Mouse (Mus musculus): ENCODE measurements around the gene H2-DMb1.
"Not testable (repeated sequence)": the region's sequence is repeated elsewhere in the genome, so short reads cannot be mapped to it uniquely, and the experiment has no call there.

H2-DMb1 gene

DNA sequence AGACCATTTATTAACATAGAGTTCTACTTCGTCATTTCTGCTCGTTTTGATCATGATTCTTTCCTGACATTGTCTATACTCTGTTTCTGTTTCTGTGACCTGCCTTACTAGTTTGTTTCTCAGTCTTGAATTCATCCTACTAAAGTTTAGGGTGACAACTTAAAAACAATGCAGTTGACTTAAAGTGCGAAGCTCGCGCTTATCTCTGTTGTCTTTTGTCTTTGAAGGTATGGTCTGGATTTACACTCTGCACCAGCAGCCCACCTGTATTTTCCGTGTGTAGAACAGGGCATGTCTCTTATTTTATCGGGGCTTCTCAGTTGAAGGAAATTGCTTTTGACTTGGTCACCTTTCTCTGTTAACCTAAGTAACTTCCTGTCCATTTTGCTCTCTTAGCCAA, 29.8 kb upstream of the H2-DMb1 start:
- DNase-seq, result no peak

DNA sequence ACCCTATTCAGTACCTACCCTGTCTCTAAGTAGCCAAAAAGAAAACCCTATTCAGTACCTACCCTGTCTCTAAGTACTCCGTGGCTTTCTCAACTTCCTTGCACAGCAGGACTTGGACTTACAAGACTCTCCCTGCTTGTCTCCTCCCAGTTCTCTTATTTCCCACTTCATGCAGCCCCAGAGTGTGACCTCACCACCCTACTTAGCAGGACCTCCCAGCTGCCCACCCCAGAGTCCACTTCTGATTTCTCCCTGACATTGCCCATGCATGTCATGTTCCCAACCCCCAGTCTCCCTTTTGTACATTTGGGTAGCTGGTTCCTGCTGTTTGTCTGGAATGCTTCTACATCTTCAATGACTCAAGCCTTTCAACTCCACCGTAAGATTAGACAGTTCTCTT, 29.4 kb upstream of the H2-DMb1 start:
- no peak for DNase-seq

DNA sequence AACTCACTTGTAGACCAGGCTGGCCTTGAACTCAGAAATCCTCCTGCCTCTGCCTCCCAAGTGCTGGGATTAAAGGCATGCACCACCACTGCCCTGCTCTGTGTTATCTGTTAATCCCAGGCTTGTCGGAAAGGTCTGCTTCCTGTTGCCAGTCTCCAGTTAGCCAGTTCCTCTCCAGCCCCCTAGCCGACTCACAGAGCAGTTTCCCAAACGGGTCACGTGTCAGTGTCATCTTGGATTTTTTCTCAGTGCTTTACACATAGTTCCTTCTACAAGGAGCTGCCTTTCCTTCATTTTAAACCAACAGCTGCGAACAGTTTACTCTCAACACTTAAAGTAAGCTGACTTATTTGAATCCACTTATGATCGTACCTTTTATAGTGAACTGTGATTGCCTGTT, 28.2 kb upstream of the H2-DMb1 start:
- DNase-seq, result no peak

DNA sequence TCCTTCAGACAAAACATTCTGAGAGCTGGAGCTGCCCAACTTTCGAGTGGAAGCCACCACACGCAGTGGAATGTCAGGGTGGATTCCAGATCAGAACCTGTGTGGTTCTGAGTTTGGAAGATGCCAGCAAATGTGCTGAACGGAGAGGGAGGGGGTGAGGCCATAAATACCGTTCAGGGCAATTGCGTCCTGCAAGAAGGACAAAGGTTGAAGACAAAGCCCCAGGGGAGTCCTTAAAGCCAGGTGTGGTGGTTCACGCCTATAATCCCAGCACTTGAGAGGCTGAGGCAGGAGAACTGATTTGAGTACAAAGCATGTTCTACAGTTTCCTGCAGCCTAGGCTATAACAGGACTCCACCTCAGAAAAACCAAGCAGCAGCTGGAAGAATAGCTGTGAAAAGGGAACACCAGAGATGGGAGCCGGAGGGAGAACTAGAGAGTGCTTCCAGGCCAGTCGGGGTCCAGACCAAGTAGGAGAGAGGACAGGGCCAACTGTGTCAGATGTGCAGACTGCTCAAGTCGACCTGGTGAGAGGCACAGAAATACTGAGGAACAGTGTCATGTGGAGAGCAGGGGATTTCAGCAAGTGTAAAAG, 25.9 kb upstream of the H2-DMb1 start:
- DNase-seq, result no peak

DNA sequence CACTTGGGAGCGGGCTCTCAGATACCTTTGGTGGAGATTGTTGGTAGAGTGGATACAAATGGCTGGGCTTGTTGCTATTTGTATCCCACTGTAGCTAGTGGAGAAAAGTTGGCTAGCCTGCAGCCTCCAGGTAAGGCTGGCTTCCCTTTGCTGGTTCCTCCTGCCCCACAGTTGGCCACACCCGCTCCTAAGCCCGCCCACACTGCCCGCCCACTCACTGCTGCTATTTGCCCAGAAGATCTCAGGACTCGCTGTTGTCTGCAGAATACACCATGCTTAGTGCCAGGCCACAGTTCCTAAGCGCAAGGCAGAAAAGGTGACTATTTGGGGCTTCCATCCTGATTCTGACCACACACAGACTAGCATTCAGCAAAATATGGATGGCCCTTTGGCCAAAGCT, 25.4 kb upstream of the H2-DMb1 start:
- DNase-seq, result no peak

DNA sequence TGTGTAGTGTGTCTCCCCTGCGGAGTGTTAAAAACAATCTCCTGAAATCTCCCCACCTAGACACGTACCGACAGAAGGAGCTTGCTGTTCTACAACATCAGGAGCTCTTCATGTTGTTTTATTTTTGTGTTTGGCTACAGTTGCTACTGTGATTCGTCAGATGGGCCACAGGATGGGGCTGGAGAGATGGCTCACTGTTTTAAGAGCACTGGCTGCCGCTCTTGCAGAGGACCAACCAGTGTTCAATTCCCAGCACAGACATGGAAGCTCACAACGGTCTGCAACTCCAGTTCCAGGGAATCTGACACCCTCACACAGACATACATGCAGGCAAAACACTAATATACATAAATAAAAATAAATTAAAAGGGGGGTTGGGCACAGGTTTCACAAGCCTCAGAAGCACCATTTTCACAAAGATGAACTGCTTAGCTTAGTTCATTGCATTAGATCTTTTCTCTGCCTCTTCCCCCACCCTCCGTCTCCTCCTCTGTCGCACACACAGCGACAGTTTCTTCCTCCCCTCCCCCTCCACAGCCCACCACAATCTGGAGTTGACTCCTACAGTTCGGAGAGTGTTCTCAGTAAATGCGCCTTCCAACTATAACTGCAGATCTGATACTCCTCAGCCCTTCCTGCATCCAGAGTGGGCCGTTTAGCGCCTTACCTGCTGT, 24.5 kb upstream of the H2-DMb1 start:
- DNase-seq, result peak; percentile 67

DNA sequence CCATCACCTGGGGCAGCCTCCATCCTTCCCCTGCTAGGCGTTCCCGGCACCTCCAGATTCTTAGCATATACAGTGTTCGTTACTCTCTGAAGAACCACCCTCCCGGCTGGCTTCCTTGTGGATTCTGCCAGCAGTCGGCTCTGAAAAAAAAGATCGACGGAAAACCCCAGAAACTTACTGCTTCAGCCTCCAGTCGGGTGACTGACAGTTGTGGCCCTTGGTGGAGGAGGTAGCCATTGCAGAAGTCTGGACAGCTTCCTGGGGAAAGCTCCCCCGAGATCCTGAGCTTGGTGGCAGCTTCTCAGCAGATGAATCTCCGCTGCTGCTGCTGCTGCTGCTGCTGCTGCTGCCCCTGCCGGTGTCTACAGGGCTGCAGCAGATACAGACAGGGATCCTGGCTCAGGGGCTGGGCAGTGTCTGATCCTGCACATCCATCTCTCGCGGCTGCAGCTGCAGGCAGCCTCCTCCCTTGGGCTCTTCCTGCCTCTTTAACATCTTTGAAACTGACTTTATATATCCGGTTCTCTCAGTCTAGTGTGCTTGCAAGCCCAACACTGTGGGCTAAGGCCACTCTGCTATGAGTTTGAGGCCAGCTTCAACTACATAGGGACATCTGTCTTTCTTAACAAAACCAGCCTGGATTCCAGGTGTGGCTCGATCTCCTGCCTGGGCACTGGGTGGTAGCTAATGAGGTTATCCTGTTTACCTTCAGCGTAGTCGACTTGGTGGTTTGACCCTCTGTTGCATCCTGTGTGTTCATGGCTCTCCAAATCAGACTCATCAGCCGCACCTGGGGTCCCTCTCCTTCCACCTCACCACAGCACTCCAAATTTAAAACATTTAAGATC, 23.7 kb upstream of the H2-DMb1 start:
- peak; percentile 46 for DNase-seq

DNA sequence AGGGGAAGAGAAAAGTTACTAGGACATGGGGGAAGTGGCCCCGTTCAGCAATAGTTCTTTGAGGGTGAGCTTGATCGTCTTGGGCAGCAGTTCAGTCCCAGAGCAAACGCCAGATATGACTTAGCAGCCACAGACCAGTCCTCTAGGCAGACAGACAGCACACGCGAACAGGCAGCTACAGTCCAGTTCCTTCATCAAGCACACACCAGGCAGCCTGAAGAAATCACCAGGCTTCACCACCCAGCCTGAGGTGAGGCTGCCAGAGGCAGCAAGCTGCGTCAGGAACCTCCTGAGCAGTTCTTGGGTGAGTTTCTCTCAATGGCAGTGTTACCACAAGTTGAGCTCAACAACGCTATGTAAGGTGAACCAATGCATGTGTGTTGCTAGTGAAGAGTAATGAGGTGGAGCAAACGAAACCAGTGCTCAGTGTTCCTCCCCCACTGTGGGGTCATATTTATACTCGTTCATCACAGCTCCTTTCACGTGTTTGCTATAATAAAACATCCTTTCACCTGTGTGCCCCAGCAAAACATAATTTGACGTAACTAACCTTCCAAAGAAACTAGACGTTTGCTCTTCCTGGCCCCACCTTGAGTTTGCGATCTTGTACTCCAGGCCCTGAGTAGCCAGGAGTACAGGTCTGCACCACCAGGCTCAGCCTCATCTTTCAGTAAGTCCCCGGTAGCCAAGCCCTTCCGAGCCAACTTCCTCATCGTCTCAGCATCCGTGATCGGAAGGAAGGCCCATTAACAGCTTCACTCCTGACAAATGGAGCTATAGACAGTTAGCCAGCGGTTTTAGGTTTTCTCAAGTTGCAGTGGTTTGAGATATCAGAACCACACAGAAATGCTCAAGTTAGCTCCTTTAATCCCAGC, 22.6 kb upstream of the H2-DMb1 start:
- no peak for DNase-seq

DNA sequence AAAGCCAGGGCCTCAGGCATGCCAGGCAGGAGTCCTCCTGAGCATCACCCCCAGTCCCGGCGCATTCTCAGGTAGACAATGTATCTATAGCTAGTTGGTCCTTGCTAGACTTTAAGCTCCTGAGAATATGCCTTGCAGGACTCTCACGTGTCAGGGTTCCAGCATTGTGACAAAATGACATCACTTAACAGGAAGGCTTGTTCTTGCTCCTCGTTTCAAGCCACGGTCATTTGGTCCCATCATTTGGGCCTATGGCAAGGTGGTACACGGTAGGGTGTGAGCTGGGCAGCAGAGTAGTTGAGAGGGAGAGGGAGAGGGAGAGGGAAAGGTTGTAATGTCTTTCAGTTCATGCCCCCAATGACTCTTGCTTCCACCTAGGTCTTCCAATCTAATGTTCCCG, 21.0 kb upstream of the H2-DMb1 start:
- no peak for DNase-seq

DNA sequence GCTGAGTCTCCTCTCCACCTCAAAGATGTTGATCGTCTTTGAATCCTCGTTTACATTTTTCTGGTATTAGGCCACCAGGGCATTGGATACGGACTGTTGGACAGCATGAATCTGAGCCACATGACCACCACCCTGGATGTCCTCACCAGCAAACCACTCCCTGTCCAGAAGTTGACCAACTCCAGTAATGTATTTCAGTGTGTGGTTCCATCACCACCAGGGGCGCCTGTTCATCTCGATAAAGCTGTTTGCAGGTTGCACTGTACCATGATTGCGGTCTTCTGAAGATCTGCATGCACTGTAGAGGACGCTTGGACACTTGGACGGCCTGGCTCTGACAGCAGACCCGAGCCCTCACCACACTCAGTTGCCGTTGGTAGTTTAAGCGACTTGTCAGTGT, 19.6 kb upstream of the H2-DMb1 start:
- DNase-seq, result no peak

DNA sequence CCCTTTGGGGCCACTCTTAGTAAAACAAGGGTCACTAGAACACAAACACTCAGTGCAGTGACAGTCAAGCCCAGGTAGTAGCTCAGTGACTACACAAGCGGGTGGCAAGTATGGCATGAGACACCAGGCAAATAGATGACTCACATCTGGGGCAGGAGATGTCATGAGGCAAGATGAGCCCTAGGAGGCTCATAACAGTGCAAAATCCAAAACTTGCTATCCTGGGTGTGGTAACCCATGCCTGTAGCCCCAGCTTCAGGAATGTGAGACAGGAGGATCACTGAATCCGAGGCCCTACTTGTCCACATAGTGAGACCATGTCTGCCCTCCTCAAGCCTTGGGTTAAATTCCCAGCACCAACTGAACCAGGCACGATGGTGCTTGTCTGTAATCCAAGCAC, 18.4 kb upstream of the H2-DMb1 start:
- no peak for DNase-seq

DNA sequence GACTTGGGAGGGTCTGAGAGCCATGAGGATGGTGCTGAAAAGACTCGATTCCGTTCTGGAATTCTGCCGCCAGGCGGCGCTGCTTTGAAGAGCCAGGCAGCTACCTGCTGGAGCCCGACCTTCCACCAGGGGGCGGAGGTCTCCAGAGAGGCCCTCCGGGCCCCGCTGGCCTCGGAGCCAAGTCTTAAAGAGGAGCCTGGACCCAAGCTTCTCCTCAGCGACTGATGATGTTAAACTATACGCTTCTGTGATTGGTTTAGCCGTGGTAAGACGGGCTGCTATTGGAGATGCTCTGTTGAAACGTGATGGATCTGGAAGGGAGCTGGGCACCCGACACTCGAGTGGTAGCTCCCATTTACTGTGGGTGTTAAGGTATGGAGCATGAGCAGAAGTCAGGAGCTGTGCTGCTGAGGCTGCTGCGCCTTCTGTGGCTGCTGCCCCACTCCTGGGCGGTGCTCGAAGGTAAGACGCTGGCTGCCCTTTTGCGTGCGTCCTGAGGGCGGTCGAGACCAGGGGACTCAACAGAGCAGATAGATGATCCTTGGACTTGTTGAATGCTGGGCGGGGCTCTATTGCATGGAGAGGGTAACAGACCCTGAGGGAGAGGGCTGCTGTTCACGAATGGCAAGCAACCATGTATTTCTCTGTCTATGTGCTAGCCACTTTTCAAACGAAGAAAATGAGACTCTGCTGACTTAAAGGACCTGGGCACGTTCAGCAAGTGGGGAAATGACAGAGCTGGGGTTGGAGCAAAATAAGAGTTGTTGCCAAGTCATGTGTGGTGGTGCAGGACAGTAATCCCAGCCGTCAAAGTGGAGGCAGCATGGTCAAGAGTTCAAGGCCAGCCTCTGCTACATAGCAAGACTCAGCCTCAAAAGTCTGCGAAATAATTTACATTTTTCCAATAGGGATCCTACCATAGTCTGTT, 17.3 kb upstream of the H2-DMb1 start:
- peak; percentile 98 for DNase-seq

DNA sequence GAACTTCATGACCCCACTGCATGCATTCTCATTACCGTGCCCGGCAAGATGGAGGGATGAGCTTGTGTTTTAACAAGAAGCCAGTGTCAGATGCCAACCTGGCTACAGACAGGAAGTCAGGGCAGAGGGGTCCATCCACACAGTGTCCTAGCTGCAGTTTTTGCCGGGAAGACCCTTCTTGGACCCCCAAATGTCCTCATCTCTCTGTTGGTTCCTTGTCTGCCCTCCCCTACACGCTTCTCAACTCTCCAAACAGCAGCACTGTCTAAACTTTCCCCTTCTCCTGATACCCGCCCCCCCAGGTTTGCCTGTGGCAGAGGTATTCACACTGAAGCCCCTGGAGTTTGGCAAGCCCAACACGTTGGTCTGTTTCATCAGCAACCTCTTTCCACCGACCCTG, 15.3 kb upstream of the H2-DMb1 start:
- DNase-seq, result no peak

DNA sequence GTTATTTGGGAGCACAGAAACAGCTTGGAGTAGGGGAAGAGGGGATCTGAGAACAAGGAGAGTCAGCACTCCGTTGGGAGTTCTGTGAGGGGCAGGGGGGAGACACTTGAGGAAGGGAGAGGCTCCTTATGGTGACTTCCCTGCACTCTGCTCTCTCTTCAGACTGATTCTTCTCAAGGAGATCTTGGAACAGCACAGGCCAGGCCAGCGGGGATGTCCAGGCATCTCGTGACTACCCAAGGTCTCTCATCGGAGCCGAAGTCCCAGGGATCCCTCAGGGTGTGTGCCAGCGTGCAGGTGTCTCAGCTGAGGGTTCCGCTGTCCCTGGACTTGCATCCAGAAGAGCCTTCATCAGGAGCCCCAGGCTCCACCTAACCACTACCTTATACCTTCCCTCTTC, 14.2 kb upstream of the H2-DMb1 start:
- DNase-seq, result no peak

DNA sequence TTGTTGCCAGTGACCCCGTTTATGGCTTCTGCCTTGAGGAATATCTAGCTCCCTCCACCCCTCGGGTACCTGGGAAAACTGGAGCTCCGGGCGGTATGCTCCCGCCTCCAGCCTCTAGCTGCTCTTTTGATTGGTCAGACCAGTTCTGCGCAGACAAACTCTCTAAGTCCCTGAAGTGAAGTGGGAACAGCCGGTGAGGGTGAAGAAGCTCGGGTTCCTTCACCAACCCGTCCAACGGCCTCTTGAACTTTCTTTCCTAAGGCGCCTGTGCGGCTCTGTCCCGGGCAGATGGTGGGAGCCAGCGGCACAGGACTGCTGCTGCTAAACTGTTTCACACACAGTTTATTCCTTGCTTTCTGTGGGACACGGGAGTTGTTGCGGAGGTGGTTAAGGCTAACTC, 13.5 kb upstream of the H2-DMb1 start:
- DNase-seq, result no peak

DNA sequence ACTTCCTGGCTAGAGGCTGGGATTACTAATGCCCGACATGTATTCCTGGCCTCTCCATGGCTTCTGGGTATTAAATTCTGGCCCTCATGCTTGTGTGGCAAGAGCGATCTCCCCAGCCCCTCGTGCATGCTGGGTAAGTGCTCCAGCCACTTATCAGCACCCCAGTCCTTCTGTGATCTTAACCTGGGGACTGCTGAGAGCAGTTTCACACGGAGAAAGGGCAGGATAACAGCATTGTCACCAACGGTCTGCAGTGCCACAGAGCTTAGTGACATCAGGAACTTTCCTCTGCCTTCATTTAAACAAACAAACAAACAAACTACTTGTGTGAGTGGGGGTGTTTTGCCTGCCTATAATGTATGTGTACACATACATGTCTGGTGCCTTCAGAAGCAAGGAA, 12.6 kb upstream of the H2-DMb1 start:
- no peak for DNase-seq

DNA sequence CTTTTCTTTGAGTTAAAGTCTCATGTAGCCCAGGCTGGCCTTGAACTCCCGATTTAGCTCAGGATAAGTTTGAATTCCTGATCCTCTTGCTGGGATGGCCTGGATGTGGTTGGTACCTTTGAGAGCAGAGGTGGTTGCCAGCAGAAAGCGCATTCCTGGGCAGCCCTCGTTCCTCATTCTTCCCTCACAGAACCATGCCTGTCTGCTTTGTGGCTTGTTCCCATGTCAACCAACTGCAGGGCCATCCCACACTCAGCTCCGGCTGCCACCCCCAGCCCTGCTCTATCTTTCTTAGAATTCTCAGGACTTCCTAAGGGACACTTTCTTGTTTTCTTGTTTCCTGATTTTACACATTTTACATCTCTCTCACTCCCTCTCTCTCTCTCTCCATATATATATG, 11.4 kb upstream of the H2-DMb1 start:
- peak; percentile 50 for DNase-seq

DNA sequence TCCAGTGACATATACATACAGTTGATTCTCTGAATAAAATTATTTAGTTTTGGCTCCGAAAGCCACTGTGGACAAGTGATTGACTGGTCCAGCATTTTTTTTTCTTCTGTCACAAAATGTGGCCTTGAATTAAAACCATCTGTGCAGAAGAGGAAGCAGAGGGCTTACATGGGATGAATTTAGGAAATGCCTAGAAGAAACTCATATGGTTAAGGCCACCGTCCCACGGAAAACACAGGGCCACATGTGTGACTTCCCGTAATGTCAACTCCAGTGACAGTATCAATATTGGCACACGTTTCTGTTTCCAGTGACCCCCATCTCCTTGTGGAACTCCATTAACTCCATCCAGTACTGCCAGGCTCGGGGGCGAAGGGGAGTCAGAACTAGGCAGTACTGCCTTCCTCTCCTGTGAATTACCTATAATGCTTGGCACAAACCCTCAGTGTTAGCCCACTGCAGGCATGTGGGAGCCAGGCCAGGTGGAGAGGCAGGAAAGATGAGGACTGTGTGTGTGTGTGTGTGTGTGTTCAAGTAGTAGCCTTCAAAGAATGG, 10.3 kb upstream of the H2-DMb1 start:
- DNase-seq, result no peak

DNA sequence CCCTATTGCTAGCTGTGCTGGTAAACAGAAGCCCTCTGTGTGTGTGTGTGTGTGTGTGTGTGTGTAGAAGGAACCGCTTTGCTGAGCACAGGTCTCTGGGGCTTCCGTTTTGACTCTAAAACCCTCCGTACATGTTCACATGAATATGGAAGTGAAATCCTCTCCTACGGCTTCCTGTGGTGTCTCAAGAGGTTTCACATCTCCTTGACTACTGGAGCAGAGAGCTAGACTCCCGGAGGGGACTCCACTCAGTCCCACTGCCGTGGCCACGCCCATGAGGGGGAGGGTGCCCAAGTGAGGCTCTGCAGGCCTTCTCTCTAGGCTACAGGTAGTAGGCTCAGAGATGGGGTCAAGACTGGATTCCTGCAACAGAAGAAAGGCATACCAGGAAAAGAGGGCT, 9.8 kb upstream of the H2-DMb1 start, which contains the start of gene H2-DMb2:
Gene H2-DMb2 (plus strand): TSS at position 275 of the 400 bp plus-strand sequence.
- no peak for DNase-seq

DNA sequence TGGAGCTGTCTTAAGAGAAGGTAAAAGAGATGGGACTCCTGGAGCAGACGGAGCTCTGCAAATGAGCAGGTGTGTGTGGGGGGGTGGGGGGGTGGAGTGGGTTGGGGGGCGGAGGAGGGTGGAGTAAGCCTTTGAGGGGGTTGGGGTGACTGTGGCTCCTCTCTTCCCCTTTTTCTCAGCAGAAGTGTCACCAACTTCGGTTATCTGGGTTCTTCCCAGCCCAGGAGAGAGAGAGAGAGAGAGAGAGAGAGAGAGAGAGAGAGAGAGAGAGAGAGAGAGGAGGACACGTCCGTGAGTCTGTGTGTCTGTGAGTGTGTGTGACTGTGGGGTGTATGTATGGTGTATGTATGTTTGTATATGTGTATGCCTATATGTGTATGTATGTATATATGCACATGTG, 9.4 kb upstream of the H2-DMb1 start:
- DNase-seq, result no peak

DNA sequence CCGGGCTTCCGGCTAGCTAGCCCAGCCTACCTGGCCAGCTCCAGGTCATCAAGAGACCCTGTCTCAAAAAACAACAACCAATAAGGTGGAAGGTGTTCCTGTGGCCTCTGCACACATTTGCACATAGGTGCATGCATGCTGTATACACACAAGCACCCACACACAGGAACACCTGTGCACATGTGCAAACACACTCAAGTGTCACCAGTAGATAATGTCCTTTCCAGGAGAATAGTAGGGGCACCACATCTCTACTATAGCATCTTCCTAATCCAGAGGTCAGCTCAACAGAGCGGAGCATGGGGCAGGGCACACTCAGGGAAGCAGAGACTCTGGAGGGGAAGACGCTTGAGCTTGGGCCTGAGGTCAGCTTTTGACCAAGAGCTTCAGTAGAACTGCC, 8.7 kb upstream of the H2-DMb1 start:
- DNase-seq, result not testable (repeated sequence)

DNA sequence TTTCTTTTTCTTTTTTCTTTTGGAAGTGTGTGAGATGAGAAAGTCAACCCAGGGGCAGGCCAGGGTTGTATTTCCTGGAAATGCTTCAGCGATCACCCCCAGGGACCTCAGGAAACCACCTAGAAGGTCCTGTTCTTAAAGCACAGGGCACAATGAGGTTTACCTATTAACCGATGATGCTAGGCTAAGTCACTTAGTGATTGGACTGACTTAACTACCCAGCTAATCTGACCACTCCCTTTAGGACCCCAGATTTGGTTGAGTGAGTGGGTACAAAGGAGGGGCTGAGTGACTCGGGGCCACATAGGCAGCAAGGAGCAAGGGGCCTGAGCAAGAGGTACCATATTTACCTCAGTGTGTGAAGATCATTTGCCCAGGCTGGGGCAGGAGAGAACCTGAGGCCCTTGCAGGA, 7.9 kb upstream of the H2-DMb1 start:
- no peak for DNase-seq

Data from right cerebral cortex, adult 18-20 months (tissue).